Mouse (Mus musculus): ENCODE measurements around the gene St6galnac6. TPM values are rescaled to one million over a fixed set of nuclear protein-coding genes. Genes with fewer than 3 reads are reported as not detected.
A peak's percentile ranks its signal among the peaks of the same experiment; 100 is the strongest.

Gene St6galnac6
- total RNA-seq, 2 experiments from 2014 or later: 3.9 TPM; not detected in 1

GRCm38 (mm10) chr2:32631737-32632394 is 32.4 kb downstream of the St6galnac6 start:
- peak; percentile 75 for ATAC-seq (replicated peaks; ENCODE audit: low FRiP score, poor library complexity, severe bottlenecking)

GRCm38 (mm10) chr2:32633660-32634059 is 34.2 kb downstream of the St6galnac6 start:
- no peak for ATAC-seq (replicated peaks; ENCODE audit: low FRiP score, poor library complexity, severe bottlenecking)

GRCm38 (mm10) chr2:32634277-32635105 is 35.0 kb downstream of the St6galnac6 start:
- no peak for ATAC-seq (replicated peaks; ENCODE audit: low FRiP score, poor library complexity, severe bottlenecking)

- ATAC-seq (replicated peaks; ENCODE audit: low FRiP score, poor library complexity, severe bottlenecking): no peak
Observed at GRCm38 (mm10) chr2:32636617-32637016, 37.1 kb downstream of the St6galnac6 start.

- ATAC-seq (replicated peaks; ENCODE audit: low FRiP score, poor library complexity, severe bottlenecking): no peak
Observed at GRCm38 (mm10) chr2:32637778-32638281, 38.3 kb downstream of the St6galnac6 start.

GRCm38 (mm10) chr2:32639632-32640031 is 40.1 kb downstream of the St6galnac6 start:
- ATAC-seq (replicated peaks; ENCODE audit: low FRiP score, poor library complexity, severe bottlenecking): no peak

GRCm38 (mm10) chr2:32640550-32641051 is 41.1 kb downstream of the St6galnac6 start:
- ATAC-seq (replicated peaks; ENCODE audit: low FRiP score, poor library complexity, severe bottlenecking): no peak

- ATAC-seq (replicated peaks; ENCODE audit: low FRiP score, poor library complexity, severe bottlenecking): no peak
Observed at GRCm38 (mm10) chr2:32641810-32642209, 42.3 kb downstream of the St6galnac6 start.

- no peak for ATAC-seq (replicated peaks; ENCODE audit: low FRiP score, poor library complexity, severe bottlenecking)
Observed at GRCm38 (mm10) chr2:32642813-32643212, 43.3 kb downstream of the St6galnac6 start.

- ATAC-seq (replicated peaks; ENCODE audit: low FRiP score, poor library complexity, severe bottlenecking): no peak
Observed at GRCm38 (mm10) chr2:32644083-32644482, 44.6 kb downstream of the St6galnac6 start.

GRCm38 (mm10) chr2:32644799-32645475 is 45.4 kb downstream of the St6galnac6 start:
- no peak; the same call in 1 of the 2 replicates for ATAC-seq (replicated peaks; ENCODE audit: low FRiP score, poor library complexity, severe bottlenecking)

- ATAC-seq (replicated peaks; ENCODE audit: low FRiP score, poor library complexity, severe bottlenecking): peak; percentile 20; the same call in 1 of the 2 replicates
Observed at GRCm38 (mm10) chr2:32645647-32646046, 46.1 kb downstream of the St6galnac6 start.

GRCm38 (mm10) chr2:32646379-32647056 is 47.0 kb downstream of the St6galnac6 start, which contains the start of gene Eng:
Gene Eng, plus strand, starts transcription at chr2:32646595.
- ATAC-seq (replicated peaks; ENCODE audit: low FRiP score, poor library complexity, severe bottlenecking): peak; percentile 66; the same call in 1 of the 2 replicates

GRCm38 (mm10) chr2:32647366-32647765 is 47.9 kb downstream of the St6galnac6 start:
- no peak for ATAC-seq (replicated peaks; ENCODE audit: low FRiP score, poor library complexity, severe bottlenecking)

- ATAC-seq (replicated peaks; ENCODE audit: low FRiP score, poor library complexity, severe bottlenecking): no peak
Observed at GRCm38 (mm10) chr2:32653764-32654163, 54.3 kb downstream of the St6galnac6 start.

GRCm38 (mm10) chr2:32654743-32655393 is 55.4 kb downstream of the St6galnac6 start:
- ATAC-seq (replicated peaks; ENCODE audit: low FRiP score, poor library complexity, severe bottlenecking): no peak

GRCm38 (mm10) chr2:32655394-32655744 is 55.9 kb downstream of the St6galnac6 start:
- ATAC-seq (replicated peaks; ENCODE audit: low FRiP score, poor library complexity, severe bottlenecking): no peak

- ATAC-seq (replicated peaks; ENCODE audit: low FRiP score, poor library complexity, severe bottlenecking): no peak
Observed at GRCm38 (mm10) chr2:32655826-32656225, 56.3 kb downstream of the St6galnac6 start.

GRCm38 (mm10) chr2:32658873-32659272 is 59.4 kb downstream of the St6galnac6 start:
- no peak for ATAC-seq (replicated peaks; ENCODE audit: low FRiP score, poor library complexity, severe bottlenecking)
